Mouse (Mus musculus) CH12F3 (cell line): ENCODE results near the gene Aldh1b1.

Experiments
- in situ Hi-C: fragments of 300-500 bp; cut with MboI; formaldehyde crosslinking; loops from 2 replicates; pipeline ENCODE4 v1.14.3; 2020; ENCODE audit warnings: low sequenced_read_pairs

The Aldh1b1 gene

DNA sequence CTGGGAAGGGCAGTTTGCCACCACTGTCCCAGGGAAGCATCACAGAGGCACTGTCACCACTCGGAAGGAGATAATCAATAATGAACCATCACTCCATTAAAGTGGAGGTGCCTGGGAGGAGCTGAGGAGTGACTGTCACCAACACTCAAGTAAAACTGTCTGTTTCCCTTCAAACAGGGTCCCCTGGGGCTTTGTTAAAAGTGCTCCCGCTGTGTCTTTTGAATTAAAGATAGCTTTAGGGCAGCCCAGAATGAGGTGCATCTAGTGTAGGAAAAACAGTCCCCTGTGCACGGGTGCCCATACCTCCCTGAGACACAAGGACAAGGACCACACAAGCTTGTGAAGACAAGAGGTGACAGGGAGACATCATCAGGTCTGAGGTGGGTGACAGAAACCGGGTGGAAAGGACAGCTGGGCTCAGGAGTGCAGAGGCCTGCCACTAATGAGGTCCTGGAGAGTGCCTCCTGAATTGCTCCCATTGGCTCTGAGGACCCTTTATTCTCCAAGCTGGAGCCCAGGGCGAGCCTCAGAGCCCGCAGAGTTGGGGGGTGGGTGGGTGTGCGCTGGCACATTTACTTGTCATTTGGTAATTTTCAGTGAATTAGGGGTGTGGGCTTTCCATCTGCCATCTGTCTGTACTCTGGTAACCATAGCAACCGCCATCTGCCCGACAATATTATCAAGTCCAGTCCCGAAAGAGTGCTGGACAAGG is 25.4 kb downstream of the Aldh1b1 start:
- in situ Hi-C loops, result no loop called here

DNA sequence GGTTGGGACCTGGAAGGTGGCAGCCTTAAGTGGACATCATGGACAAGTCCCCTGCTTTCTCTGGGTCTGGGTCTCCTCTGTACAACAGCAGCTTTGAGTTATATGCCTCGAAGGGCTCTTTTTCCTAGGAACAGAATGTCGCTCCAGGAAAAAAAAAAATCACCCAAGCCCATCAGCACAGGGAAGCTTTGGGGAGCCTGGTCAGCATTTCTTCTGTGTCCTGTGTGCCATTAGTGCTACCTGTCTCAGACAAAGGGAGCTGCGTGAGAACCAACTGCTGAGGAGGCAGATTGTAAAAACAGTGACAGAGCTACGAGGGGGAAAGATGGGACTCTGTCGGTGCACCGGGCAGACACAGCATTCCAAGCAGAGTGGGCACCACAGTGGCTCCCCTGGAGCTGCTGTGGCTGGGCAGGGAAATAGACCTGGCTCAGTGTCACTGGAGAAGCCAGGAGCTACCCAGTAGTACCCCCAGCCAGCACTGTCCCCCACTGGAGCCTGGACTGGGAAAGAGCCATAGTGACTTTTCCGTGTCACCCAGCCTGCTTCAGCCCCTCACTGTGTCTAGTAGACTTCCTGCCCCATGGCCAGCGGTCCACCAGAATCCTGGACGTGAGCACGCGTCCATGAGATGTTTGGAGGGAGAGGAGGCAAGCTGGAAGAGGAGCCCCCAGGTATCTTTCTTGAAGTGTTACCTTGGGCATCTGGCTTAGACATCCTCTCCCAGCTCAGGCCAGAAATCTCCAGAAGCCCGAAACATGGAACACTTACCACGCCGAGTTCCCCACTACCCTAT is 26.1 kb downstream of the Aldh1b1 start:
- in situ Hi-C loops, result no loop called here

DNA sequence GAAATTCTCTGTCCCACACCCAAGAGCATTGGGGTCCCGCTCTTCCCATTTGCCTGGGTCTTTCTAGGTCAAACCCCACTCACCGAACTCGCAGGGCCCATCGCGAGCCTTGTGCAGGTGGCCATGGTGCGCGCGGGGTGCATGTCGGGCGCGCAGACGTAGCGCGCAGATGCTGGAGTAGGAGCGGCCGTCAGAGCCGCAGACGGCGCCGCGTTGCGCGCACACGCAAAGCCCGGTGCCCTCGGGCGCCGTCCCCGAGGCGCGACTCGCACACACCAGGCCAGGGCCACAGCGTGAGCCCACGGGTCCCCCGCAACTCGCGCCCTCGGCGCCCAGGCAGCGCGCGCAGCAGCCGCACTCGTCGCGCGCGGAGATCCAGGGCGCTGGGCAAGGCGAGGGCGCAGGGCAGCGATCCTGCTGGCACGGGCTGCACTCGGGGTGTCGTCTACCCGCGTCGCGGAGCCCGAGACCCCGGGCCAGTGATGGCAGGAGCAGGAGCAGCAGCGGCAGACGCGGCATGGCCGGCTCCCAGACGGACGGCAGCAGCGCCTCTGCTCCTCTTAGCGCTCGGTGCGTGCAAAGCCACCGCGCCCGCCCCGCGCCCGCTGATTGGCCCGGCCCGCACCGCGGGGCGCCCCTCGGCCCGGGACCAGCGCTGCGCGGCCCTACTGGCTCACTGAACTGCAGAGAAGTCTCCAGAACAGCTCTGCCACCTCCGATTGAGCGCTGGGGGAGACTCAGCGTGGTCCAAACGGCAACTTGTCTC is 27.6 kb downstream of the Aldh1b1 start, which contains the start of gene Igfbpl1:
TSS of gene Igfbpl1 (minus strand) at position 649 of the 766 bp plus-strand sequence.
- in situ Hi-C loops, result no loop called here

DNA sequence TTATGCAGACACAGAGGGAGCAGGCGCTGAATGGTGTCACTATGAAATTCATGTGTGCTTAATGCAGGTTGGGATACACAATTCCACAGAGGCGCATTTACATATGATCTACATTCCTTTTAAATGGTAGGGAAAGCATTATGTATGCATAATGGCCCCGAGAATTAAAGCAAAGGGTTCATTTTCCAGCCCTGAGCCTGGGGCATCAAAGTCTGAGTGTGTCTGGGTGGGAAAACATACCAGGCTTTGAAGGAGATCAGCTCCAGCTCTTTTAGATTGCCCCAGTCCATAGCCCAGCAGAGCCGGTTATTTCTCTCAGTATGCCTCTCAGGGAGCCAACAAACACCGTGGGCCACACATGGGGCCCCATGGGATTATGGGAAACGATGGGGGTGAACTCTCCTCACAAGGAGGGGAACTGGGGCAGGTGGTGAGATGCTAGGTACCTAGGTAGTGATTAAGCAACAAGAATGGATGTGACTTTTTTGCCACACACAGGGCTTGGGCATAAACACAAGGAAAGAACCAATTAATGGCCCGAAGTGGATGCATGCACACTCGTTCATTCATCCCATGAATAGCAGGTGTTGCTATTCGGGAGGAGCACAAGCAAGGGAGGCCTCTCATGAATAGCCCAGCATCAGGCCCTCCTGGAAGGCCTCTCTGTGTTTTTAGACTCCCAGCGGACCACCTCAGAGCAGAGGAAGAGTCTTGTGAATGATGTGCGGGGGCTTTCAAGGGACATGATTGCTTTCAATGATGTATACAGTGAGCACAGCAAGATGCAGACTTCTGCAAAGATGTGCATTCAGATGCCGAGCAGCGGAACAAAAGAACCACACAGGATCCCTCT is 31.3 kb downstream of the Aldh1b1 start:
- in situ Hi-C loops, result no loop called here

DNA sequence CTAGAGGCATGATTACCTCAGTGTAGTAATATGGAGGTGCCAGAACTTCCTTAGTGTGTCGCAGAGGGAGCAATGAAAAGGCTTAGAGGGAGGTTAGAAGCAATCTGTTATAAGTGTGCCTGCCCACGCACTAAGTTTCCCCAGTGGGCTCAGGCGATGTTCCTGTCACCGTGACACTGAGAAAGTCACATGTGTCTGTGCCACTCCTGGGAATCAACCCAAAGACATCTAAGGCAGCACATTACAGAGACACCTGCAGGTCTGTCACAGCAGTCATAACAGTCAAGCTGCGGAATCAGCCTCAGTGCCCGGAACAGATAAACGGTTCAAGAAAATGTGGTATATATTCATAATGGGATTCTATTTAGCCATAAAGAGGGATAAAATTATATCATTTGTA is 33.2 kb downstream of the Aldh1b1 start:
- in situ Hi-C loops, result no loop called here

DNA sequence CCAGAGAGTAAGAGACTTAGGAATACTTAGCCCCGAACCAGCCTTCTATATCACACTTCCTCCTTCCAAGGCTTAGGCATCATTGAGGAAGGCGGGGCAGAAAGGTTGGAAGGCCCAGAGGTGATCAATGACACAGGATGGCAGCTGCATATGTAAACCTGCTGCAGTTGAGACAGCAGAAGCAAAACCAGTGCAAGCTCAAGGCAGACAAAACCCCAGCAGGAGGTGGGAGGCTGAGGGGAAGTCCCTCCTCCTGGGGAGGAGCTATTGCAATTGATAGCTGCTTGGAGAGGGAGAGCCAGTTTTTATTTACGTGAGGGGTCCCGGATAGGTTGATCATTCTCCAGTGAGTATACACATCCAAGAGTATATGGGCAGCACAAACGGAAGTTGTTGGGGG is 34.6 kb downstream of the Aldh1b1 start:
- in situ Hi-C loops, result no loop called here

DNA sequence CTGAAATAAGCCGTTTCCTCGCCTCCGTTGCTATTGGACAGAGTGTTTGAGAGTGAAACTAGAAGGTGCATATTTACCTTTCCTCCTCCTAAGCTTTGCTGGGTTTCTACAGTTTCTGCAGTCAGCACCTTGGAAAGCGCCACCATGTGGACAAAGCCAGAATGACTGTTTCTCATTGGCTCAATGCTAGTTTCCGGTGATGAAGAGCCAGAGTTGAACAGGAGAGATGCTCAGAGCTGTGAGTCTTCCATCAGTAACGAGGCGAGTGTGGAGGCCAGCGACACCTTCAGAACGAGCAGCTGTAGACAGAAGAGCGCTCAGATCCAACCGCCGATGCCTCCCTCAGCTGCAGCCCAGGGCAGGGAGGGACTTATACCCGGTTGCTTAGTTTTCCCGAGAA is 45.5 kb downstream of the Aldh1b1 start:
- in situ Hi-C loops, result no loop called here

DNA sequence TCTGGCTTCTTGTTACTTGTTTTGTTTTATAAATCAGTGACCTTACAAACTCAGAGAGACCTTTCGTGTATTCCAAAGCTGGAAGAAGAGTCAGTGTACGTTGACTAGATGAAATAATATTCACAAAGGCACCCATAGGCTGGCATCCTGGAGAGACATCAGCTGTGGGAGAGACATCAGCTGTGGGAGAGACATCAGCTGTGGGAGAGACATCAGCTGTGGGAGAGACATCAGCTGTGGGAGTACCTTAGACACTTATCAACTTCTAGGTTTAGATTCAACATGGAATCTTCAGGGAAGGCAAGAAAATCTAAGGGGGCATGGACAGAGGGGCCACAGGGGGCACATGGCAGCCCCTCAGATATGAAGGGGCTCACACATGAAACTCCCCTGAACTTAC is 47.4 kb downstream of the Aldh1b1 start:
- in situ Hi-C loops, result no loop called here

DNA sequence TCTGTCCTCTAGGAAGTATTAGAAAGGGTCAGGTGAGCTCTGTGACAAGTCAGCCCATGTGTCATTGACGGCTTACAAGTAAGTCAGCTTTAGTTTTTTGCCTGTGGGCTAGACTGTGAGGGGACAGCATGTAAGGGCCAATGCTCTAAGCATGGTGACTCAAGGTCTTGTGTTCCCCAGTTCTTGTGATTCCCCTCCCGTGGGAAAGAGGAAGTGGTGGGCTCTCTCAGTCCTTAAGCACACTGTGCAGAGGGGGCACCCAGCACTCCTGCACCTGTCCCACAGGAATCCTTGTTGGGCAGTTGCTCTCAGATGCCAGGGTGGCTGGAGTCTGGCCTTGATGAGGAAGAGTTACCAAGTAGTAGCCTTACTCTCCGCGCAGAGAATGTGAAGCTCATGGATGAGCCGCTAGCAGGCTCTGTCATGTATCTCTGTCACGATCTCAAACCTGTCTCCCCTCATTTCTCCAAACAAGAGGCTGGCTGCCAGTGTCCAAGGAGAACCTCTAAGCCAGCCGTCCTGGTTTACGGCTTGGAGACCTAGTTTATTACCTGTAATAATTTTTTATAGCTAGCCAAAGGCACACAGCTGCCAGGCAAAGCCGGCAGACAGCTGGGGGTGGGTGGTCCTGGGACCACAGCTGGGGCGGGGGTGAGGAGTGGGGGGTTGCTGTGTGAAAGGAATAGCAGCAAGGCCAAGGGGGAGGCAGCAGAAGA is 49.4 kb downstream of the Aldh1b1 start, which contains the start of gene Stra6l:
TSS of gene Stra6l (plus strand) at position 556 of the 716 bp plus-strand sequence.
- in situ Hi-C loops, result no loop called here

DNA sequence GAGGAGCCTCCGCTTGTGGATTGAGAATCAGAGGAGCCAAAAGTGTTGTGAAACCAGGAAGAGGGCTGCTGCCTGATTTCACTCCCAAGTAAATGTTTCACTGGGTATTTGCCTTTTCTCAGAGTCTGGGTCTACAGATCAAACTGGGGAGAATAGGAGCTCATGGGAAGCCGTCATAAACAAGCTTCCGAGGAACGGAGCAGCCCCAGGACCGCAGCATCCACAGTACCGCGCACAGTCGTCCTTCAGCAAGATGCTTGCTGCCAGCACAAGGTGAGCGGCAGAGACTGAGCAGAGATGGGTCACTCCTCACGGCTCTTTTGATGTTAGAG is 50.0 kb downstream of the Aldh1b1 start:
- in situ Hi-C loops, result no loop called here

DNA sequence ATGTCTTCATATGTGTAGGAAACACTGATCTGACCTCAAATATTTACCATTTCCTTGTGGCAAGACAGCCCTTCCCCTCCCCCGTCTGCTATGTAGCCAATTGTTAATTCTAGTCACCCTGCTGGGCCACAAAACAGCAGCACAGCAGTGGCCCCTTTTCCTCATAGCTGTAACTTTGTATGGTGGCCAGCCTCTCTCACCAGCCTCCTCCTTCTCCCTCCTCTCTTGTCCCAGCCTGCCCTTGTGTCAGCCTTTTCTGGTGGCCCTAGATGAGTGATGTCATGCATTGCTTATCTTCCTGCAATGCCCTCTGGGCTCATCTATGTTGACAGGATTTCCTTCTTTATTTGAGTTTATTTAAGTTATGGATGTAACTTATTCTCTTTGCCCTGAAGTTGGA is 50.6 kb downstream of the Aldh1b1 start:
- in situ Hi-C loops, result no loop called here

DNA sequence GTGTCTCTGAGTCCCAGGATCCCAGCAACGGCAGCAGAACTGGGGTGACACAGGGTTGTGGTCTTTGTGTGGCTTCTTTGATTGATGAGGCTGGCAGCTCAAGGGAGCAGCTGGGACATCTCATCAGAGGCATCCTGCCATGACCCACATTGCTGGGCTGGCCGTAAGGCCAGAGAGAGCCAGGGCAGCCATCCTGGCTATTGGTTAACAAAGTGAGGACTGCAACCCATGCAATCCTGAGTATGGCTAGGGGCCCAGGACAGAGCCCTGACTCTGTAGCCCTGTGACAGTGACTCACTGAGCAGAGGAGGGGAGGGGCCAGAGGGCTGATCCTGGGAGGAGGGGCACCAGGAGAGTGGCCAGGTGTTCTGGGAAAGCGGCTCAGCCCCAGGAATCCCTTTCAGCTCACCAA is 52.8 kb downstream of the Aldh1b1 start:
- in situ Hi-C loops, result no loop called here

DNA sequence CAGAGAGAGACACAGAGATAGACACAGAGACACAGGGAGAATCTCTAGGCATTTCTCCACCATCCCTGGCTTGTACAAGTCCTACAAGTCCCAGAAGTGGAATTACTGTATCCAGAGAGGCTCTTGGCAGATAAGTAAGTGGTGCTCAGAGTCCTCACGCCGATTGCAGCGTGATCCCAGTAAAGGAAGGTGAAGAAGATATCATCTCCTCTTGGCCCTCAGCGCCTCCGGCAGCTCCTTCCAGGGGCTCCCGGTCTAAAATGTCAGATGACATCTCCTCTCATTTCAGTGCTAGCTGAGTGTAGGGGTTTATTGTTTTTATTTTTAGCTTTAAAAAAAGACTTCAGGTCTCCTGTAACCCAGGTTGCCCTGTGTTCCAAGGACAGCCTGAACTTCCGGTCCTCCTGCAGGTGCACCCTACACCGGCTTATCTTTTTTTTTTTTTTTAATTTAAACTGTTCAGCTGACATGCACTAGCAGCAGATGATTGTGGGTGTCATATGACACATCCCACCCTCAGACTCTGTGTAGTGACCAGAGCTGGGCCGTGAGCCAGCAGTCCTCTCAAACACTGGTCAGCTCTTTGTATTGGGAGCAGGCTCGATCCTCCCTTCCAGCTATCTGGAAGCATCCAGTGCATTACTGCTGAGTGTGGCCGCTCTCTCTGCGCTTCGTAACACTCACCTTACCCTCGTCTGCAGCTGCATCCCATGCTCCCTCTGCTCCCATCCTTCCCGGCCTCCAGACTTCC is 54.8 kb downstream of the Aldh1b1 start:
- in situ Hi-C loops, result no loop called here
